ENCODE assay signal across 8 mouse cellular contexts in the genomic region with DNA sequence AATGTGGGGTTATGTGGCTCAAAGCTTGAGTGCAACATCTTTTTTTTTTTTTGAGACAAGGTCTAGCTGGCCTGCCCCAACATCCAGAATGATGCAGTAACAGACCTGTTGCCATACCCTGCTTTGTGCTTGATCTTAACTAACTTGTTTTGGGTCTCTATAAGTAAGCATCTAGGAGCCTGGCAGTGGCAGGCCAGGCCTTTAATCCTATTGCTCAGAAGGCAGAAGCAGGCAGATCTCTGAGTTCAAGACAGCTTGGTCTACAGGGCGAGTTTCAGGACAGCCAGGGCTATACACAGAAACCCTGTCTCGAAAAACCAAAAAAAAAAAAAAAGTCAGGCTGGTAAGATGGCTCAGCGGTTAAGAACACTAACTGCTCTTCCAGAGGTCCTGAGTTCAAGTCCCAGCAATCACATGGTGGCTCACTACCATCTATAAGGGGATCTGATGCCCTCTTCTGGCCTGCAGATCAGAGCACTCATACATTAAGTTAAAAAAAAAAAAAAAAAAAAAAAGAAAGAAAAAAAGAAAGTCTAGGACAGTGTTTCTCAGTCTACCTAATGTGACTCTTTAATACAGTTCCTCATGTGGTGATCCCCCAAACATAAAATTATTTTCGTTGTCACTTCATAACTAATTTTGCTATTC. TPM values are rescaled to one million over a fixed set of nuclear protein-coding genes. Genes with fewer than 3 reads are reported as not detected.
DNase-seq lines count a peak whose midpoint lies in the region; ATAC-seq and TF ChIP-seq lines count a peak whose summit lies in the region.

No protein-coding gene starts in this region.

- H3K27me3 ChIP-seq in lung, postnatal 0 days (replicated peaks; ENCODE audit: insufficient read depth, low read length) = no peaks in the 10 kb centered on the region
- no peaks in the 10 kb centered on the region for H3K27me3 ChIP-seq in embryonic facial prominence, embryonic 11.5 days (ENCODE audit: control insufficient read depth, insufficient read depth, low read length)
- no peaks in the 10 kb centered on the region for H3K27me3 ChIP-seq in intestine, embryonic 15.5 days (replicated peaks)
- H3K27me3 ChIP-seq in neural tube, embryonic 14.5 days (ENCODE audit: control insufficient read depth, insufficient read depth, low read length) = no peaks in the 10 kb centered on the region

- no peak for DNase-seq in lung, postnatal 0 days (ENCODE audit: low spot score)
- no peak for DNase-seq in lung, postnatal 14 days
- no peak for DNase-seq in embryonic facial prominence, embryonic 11.5 days (ENCODE audit: low spot score)
- DNase-seq in layer of hippocampus, adult 18-20 months (ENCODE audit: low spot score in 2 of 2) = no peak
- no peak for DNase-seq in adrenal gland, postnatal 14 days
- no peak for DNase-seq in adrenal gland, adult 2 months

- TF ChIP-seq EP300 in lung, postnatal 0 days (IDR thresholded peaks at IDR 0.05) = no peak

- H3K4me1 ChIP-seq in lung, postnatal 0 days (ENCODE audit: insufficient read depth, low read depth, low read length) = peaks cover 13% of the 10 kb centered on the region; the same call in 1 of the 2 replicates
- H3K4me1 ChIP-seq in embryonic facial prominence, embryonic 11.5 days (ENCODE audit: control insufficient read depth, insufficient read depth, low read length) = peaks cover 3% of the 10 kb centered on the region; the same call in 1 of the 2 replicates
- H3K4me1 ChIP-seq in intestine, embryonic 15.5 days (replicated peaks) = peaks cover 13% of the 10 kb centered on the region
- H3K4me1 ChIP-seq in neural tube, embryonic 14.5 days (ENCODE audit: control insufficient read depth, insufficient read depth, low read length) = peaks cover 11% of the 10 kb centered on the region

- peak overlapping the region; percentile 96 for H3K27ac ChIP-seq in lung, postnatal 0 days (ENCODE audit: low read length)
- H3K27ac ChIP-seq in embryonic facial prominence, embryonic 11.5 days (replicated peaks; ENCODE audit: low read depth, low read length) = peak overlapping the region; percentile 78; the same call in 1 of the 2 replicates
- H3K27ac ChIP-seq in intestine, embryonic 15.5 days = peak overlapping the region; percentile 98; the same call in 1 of the 2 replicates
- peak overlapping the region; percentile 99; the same call in 1 of the 2 replicates for H3K27ac ChIP-seq in neural tube, embryonic 14.5 days (ENCODE audit: low read depth, low read length)

- 52% methylated on average over 4 of the region's 4 CpGs for WGBS in lung, postnatal 0 days
- 62% methylated on average over 4 of the region's 4 CpGs for WGBS in embryonic facial prominence, embryonic 11.5 days
- whole genome bisulfite sequencing in intestine, embryonic 15.5 days = 59% methylated on average over 4 of the region's 4 CpGs
- 62% methylated on average over 4 of the region's 4 CpGs for WGBS in neural tube, embryonic 14.5 days

- no peaks in the 10 kb centered on the region for H3K9me3 ChIP-seq in lung, postnatal 0 days (ENCODE audit: low read length)
- no peaks in the 10 kb centered on the region for H3K9me3 ChIP-seq in embryonic facial prominence, embryonic 11.5 days (replicated peaks; ENCODE audit: control insufficient read depth, low read length)
- H3K9me3 ChIP-seq in intestine, embryonic 15.5 days = no peaks in the 10 kb centered on the region
- H3K9me3 ChIP-seq in neural tube, embryonic 14.5 days (ENCODE audit: control insufficient read depth, low read length) = no peaks in the 10 kb centered on the region

- H3K9ac ChIP-seq in lung, postnatal 0 days (replicated peaks; ENCODE audit: low read depth) = no peak overlapping the region; the same call in 1 of the 2 replicates
- H3K9ac ChIP-seq in embryonic facial prominence, embryonic 11.5 days (replicated peaks; ENCODE audit: low read length) = peak overlapping the region; percentile 66
- H3K9ac ChIP-seq in intestine, embryonic 15.5 days = no peak overlapping the region
- peak overlapping the region; percentile 34; the same call in 1 of the 2 replicates for H3K9ac ChIP-seq in neural tube, embryonic 14.5 days (replicated peaks; ENCODE audit: low read depth, low read length)

- no peak for ATAC-seq in lung, postnatal 0 days
- no peak for ATAC-seq in embryonic facial prominence, embryonic 11.5 days (replicated peaks; ENCODE audit: insufficient number of reproducible peaks, low FRiP score, low TSS enrichment, low read depth)
- no peak for ATAC-seq in intestine, embryonic 15.5 days
- ATAC-seq in neural tube, embryonic 14.5 days (ENCODE audit: low read depth) = no peak

- H3K4me3 ChIP-seq in lung, postnatal 0 days (ENCODE audit: low read depth, low read length) = peak overlapping the region; percentile 79
- peak overlapping the region; percentile 63 for H3K4me3 ChIP-seq in embryonic facial prominence, embryonic 11.5 days (ENCODE audit: low read depth, low read length)
- peak overlapping the region; percentile 74 for H3K4me3 ChIP-seq in intestine, embryonic 15.5 days (replicated peaks)
- peak overlapping the region; percentile 58 for H3K4me3 ChIP-seq in neural tube, embryonic 14.5 days (ENCODE audit: low read depth, low read length)

- H3K36me3 ChIP-seq in lung, postnatal 0 days (ENCODE audit: insufficient read depth, low read length) = no peaks in the 10 kb centered on the region
- no peaks in the 10 kb centered on the region for H3K36me3 ChIP-seq in embryonic facial prominence, embryonic 11.5 days (replicated peaks; ENCODE audit: control insufficient read depth, insufficient read depth, low read depth, low read length)
- peaks cover 6% of the 10 kb centered on the region; the same call in 1 of the 2 replicates for H3K36me3 ChIP-seq in intestine, embryonic 15.5 days
- H3K36me3 ChIP-seq in neural tube, embryonic 14.5 days (ENCODE audit: control insufficient read depth, insufficient read depth, low read length) = no peaks in the 10 kb centered on the region

- TF ChIP-seq CTCF in lung, postnatal 0 days (IDR thresholded peaks at IDR 0.05) = peak; percentile 39

- H3K4me2 ChIP-seq in lung, postnatal 0 days (replicated peaks; ENCODE audit: low read depth, low read length) = peak overlapping the region; percentile 48
- H3K4me2 ChIP-seq in embryonic facial prominence, embryonic 11.5 days (ENCODE audit: low read depth, low read length) = peak overlapping the region; percentile 21
- peak overlapping the region; percentile 57 for H3K4me2 ChIP-seq in intestine, embryonic 15.5 days (replicated peaks)
- H3K4me2 ChIP-seq in neural tube, embryonic 14.5 days (ENCODE audit: low read depth, low read length) = peak overlapping the region; percentile 51

RNA-seq across cellular contexts. Expression of gene Akt2, which starts 0.7 kb away (rescaled TPM):
- polyA plus RNA-seq in lung, postnatal 0 days (2015; fragmentation: Nextera tagmentation; extraction: Ambion mirVana) = 64.1 and 72.9 TPM in 2 replicates
- 82.8 and 83.3 TPM in 2 replicates for polyA plus RNA-seq in embryonic facial prominence, embryonic 11.5 days (2014; fragmentation: Nextera tagmentation; extraction: Ambion mirVana)
- 68.4 and 71.1 TPM in 2 replicates for polyA plus RNA-seq in intestine, embryonic 15.5 days (2015; fragmentation: Nextera tagmentation; extraction: Ambion mirVana)
- 44.1 and 51.4 TPM in 2 replicates for polyA plus RNA-seq in neural tube, embryonic 14.5 days (2014; fragmentation: Nextera tagmentation; extraction: Ambion mirVana)
- total RNA-seq in layer of hippocampus, adult 18-20 months (2021) = 100 to 1,000 TPM in 1 of 2 experiments, 10 to 100 TPM in 1; 88.8 to 103 TPM
- total RNA-seq in adrenal gland, postnatal 14 days (2021) = 197 and 255 TPM in 2 replicates
- total RNA-seq in adrenal gland, adult 2 months (2021) = 100 to 1,000 TPM; 219 to 227 TPM
- polyA plus RNA-seq in adrenal gland, adult 2 months (2012; rRNA removed) = 128 and 143 TPM in 2 replicates

RNA-seq across cellular contexts. Expression of gene 2310022A10Rik, which starts 37.7 kb away (rescaled TPM):
- polyA plus RNA-seq in lung, postnatal 0 days (2015; fragmentation: Nextera tagmentation; extraction: Ambion mirVana) = 10.5 and 12.3 TPM in 2 replicates
- 26.4 and 27.5 TPM in 2 replicates for polyA plus RNA-seq in embryonic facial prominence, embryonic 11.5 days (2014; fragmentation: Nextera tagmentation; extraction: Ambion mirVana)
- polyA plus RNA-seq in intestine, embryonic 15.5 days (2015; fragmentation: Nextera tagmentation; extraction: Ambion mirVana) = 21.7 and 24.1 TPM in 2 replicates
- 27.2 TPM in 2 replicates for polyA plus RNA-seq in neural tube, embryonic 14.5 days (2014; fragmentation: Nextera tagmentation; extraction: Ambion mirVana)
- total RNA-seq in layer of hippocampus, adult 18-20 months (2021) = 10 to 100 TPM; 24.7 to 26.5 TPM
- 13.6 and 14.4 TPM in 2 replicates for total RNA-seq in adrenal gland, postnatal 14 days (2021)
- 10 to 100 TPM; 12.8 to 15.9 TPM for total RNA-seq in adrenal gland, adult 2 months (2021)
- 22.5 and 27.7 TPM in 2 replicates for polyA plus RNA-seq in adrenal gland, adult 2 months (2012; rRNA removed)

RNA-seq across cellular contexts. Expression of gene Pld3, which starts 37.7 kb away (rescaled TPM):
- 92.4 and 94.5 TPM in 2 replicates for polyA plus RNA-seq in lung, postnatal 0 days (2015; fragmentation: Nextera tagmentation; extraction: Ambion mirVana)
- polyA plus RNA-seq in embryonic facial prominence, embryonic 11.5 days (2014; fragmentation: Nextera tagmentation; extraction: Ambion mirVana) = 57.1 and 65.5 TPM in 2 replicates
- 64.5 and 65.0 TPM in 2 replicates for polyA plus RNA-seq in intestine, embryonic 15.5 days (2015; fragmentation: Nextera tagmentation; extraction: Ambion mirVana)
- polyA plus RNA-seq in neural tube, embryonic 14.5 days (2014; fragmentation: Nextera tagmentation; extraction: Ambion mirVana) = 148 and 168 TPM in 2 replicates
- 100 to 1,000 TPM; 575 to 580 TPM for total RNA-seq in layer of hippocampus, adult 18-20 months (2021)
- 87.2 and 100 TPM in 2 replicates for total RNA-seq in adrenal gland, postnatal 14 days (2021)
- total RNA-seq in adrenal gland, adult 2 months (2021) = 100 to 1,000 TPM; 111 to 179 TPM
- 202 and 253 TPM in 2 replicates for polyA plus RNA-seq in adrenal gland, adult 2 months (2012; rRNA removed)

Comparison
In these comparisons a context has a peak if more than half of its experiments do, and no peak if none do; other contexts are left out.
1. H3K9ac ChIP-seq: peak in embryonic facial prominence, embryonic 11.5 days (single experiment) and neural tube, embryonic 14.5 days (single experiment); none in lung, postnatal 0 days (single experiment) and intestine, embryonic 15.5 days (single experiment).
2. Peak in every context shown above with its lines, with median percentiles within 50 percentile points of each other: H3K27ac ChIP-seq, H3K4me2 ChIP-seq and H3K4me3 ChIP-seq.